Mouse (Mus musculus) E14TG2a.4 (cell line): ENCODE results near the gene Gm3371.
"Not testable (repeated sequence)": the region's sequence is repeated elsewhere in the genome, so short reads cannot be mapped to it uniquely, and the experiment has no call there.

Experiments used
- CTCF ChIP-seq: conservative IDR thresholded peaks from 2 replicates; pipeline ENCODE4 v1.5.1; 2014; ENCODE audit warnings: low read length
- NANOG ChIP-seq: IDR thresholded peaks from 2 replicates; pipeline ENCODE4 v1.6.1; 2014; ENCODE audit warnings: borderline replicate concordance, low read length, mixed read lengths
- POU5F1 ChIP-seq: IDR thresholded peaks from 2 replicates; pipeline ENCODE4 v1.6.1; 2014; ENCODE audit warnings: low read length, borderline replicate concordance

GRCm38 (mm10) chr14:44410588-44410987 lies at the start of gene Gm3371:
- not testable (repeated sequence) for TF ChIP-seq CTCF, POU5F1, NANOG
